Mouse (Mus musculus) lung, embryonic 16.5 days (tissue): ENCODE data around the gene Cd300lg. TPM values are rescaled to one million over a fixed set of nuclear protein-coding genes. Genes with fewer than 3 reads are reported as not detected.
A peak's percentile ranks its signal among the peaks of the same experiment; 100 is the strongest.

Experiments
- ATAC-seq: fragments of 200-750 bp; cut with Nextera tagmentation; 2 replicates; pipeline ENCODE4 v1.8.0; 2017; ENCODE audit warnings: low read depth, mild to moderate bottlenecking, moderate library complexity
- H3K27ac ChIP-seq: fragments of 300-500 bp; sonication (generic); 2 replicates; pipeline ENCODE4 v1.5.1; 2014; ENCODE audit warnings: mild to moderate bottlenecking, control low read depth, low read length
- H3K27me3 ChIP-seq: fragments of 300-500 bp; sonication (generic); 2 replicates; pipeline ENCODE4 v1.6.1; 2014; ENCODE audit warnings: low read depth, low read length, mixed read lengths; ENCODE audit not compliant: control insufficient read depth, insufficient read depth
- H3K36me3 ChIP-seq: fragments of 300-500 bp; sonication (generic); 2 replicates; pipeline ENCODE4 v1.6.1; 2014; ENCODE audit warnings: low read length; ENCODE audit not compliant: control insufficient read depth, insufficient read depth
- H3K4me1 ChIP-seq: fragments of 300-500 bp; sonication (generic); replicated peaks from 2 replicates; pipeline ENCODE4 v1.6.1; 2014; ENCODE audit warnings: low read length, mixed read lengths; ENCODE audit not compliant: control insufficient read depth, insufficient read depth
- H3K4me2 ChIP-seq: fragments of 300-500 bp; sonication (generic); 2 replicates; pipeline ENCODE4 v1.6.1; 2014; ENCODE audit warnings: low read depth, low read length, control low read depth
- H3K4me3 ChIP-seq: fragments of 300-500 bp; sonication (generic); 2 replicates; pipeline ENCODE4 v1.5.1; 2014; ENCODE audit warnings: mild to moderate bottlenecking, low read length, control low read depth
- H3K9ac ChIP-seq: fragments of 300-500 bp; sonication (generic); 2 replicates; pipeline ENCODE4 v1.6.1; 2014; ENCODE audit warnings: low read length, control low read depth
- H3K9me3 ChIP-seq: fragments of 300-500 bp; sonication (generic); 2 replicates; pipeline ENCODE4 v1.6.1; 2016; ENCODE audit warnings: low read length; ENCODE audit not compliant: control insufficient read depth
- WGBS: fragments of 180-500 bp; shearing (Covaris S2); extraction: QIAGEN DNeasy Blood & Tissue Kit; methylation state at CpG from one replicate; pipeline ENCODE4 v1.1.7; 2014; 5-methylcytosine and 5-hydroxymethylcytosine counted together
- polyA plus RNA-seq: library from polyadenylated mRNA; unstranded; fragments of >200 nt; fragmentation: Nextera tagmentation; extraction: Ambion mirVana; gene quantifications from 2 replicates; pipeline ENCODE4 v1.2.1, GENCODE M21; 2015

Gene Cd300lg
- polyA plus RNA-seq, 1 experiment from 2014 or later: 0.74 TPM

DNA sequence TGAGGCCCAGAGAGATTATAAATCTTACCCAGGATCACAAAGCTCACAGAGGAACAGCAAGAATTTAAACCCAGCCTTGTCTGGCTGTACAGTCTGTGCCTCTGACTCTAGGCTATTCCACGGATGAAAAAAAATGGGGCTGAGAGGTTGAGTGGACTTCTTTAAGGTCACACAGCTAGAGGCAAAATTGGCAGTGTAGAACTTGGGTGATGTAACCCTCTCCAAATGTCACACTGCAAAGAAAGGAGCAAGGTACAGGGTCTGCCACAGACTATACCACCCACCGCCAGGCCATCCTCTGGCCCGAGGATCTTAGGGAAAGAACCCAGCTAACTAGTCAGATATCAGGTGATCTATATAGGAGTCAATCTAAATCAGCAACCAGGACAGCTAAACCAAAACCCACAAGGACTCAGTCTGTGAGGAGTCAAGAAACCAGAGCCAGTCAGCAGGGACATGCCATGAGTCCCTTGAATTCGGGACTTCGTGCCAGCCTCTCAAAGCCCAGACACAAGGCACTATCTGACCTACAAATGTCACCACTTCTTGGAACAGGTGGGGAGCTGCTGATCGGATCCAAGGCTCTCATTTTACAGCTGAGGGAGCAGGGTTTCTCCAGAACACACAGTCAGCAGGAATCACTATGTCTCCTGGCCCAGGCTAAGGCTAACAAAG lies 17.1 kb upstream of the Cd300lg start:
- peaks cover 9% of the 10 kb centered on the region for H3K4me1 ChIP-seq
- ATAC-seq: no peak
- WGBS: 84% methylated on average over 6 of the region's 6 CpGs
- no peaks in the 10 kb centered on the region for H3K9me3 ChIP-seq
- no peak overlapping the region for H3K4me2 ChIP-seq
- H3K27ac ChIP-seq: no peak overlapping the region
- no peak overlapping the region for H3K9ac ChIP-seq
- H3K4me3 ChIP-seq: no peak overlapping the region
- H3K27me3 ChIP-seq: no peaks in the 10 kb centered on the region
- no peaks in the 10 kb centered on the region for H3K36me3 ChIP-seq

DNA sequence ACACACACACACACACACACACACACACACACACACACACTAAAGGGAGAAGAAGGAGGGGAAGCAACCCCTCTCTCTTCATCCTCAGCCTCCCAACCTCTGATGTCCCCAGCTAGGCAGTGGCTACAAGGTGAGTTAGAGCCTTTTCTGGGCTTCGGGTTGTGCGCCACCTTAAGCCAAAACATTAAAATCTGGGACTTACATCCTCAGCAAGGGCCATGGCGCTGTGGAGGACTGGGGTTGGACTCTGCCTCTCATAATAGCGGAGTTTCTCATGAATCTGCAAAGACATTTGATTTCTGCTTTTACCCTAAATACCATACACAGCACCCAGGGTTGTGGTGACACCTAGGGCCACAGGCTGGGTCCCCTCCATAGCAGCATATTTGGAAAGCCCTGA lies 16.4 kb upstream of the Cd300lg start:
- H3K27ac ChIP-seq: no peak overlapping the region
- H3K9me3 ChIP-seq: no peaks in the 10 kb centered on the region
- 82% methylated on average over 4 of the region's 4 CpGs for WGBS
- H3K4me2 ChIP-seq: no peak overlapping the region
- peaks cover 9% of the 10 kb centered on the region for H3K4me1 ChIP-seq
- H3K9ac ChIP-seq: no peak overlapping the region
- no peak overlapping the region for H3K4me3 ChIP-seq
- H3K27me3 ChIP-seq: no peaks in the 10 kb centered on the region
- no peaks in the 10 kb centered on the region for H3K36me3 ChIP-seq
- ATAC-seq: no peak

DNA sequence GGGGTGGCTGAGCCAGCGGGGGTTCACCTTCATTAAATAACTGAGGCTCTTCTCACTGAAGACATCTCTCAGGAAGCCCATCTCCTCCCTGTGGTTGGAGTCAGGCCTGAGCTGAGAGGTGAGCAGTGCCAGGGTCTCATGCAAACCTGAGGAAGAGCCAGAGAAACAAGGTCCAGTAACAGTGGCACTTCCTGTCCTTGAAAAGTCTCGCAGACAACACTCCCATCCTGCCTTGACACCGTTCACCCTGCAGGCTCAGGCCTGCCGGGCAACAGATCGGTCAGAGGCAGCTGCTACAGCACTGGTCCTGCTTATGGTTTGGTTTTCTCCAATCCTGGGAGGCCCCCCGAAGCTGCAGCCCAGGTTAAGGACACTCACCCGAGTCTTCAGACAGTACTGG lies 16.0 kb upstream of the Cd300lg start:
- WGBS: 45% methylated on average over 7 of the region's 7 CpGs
- no peak for ATAC-seq
- Histone ChIP-seq H3K36me3 (no peaks in the 10 kb centered on the region), H3K4me2 (no peak overlapping the region), H3K9ac (no peak overlapping the region), H3K27ac (no peak overlapping the region), H3K27me3 (no peaks in the 10 kb centered on the region), H3K9me3 (no peaks in the 10 kb centered on the region), H3K4me3 (no peak overlapping the region), H3K4me1 (peaks cover 9% of the 10 kb centered on the region)

DNA sequence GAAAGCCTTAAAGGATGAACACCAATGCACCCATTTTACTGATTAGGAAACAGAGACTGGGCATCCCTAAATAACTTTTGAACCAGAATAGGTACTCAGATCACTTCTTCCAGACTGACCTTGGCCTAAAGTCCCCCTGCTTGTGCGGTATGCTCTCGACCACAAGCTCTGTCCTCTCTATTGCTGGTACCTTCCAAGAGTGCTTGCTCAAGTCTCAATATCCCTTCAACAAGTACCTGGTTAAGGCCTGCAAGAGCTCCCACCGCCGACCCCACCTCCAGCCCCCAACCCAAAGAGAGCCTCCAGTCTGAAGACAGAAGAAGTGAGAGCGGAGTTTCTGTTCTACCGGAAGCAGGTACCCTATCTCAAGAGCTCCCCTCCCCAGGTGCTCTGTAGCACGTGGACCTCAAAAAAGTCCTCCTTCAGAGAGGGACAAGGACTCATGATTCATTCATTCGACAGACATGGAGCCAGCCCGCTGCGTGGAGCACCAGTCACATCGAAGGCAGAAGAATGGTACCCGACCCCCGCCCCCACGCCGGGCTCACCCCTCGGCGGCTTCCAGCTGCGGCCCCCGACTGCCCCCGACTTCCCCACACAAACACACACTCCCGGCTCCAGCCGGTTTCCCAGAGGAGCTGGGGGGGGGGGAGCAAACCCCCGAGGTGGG lies 15.2 kb upstream of the Cd300lg start:
- Histone ChIP-seq H3K27me3 (no peaks in the 10 kb centered on the region; the same call in 1 of the 2 replicates), H3K4me2 (peak overlapping the region; percentile 86), H3K36me3 (no peaks in the 10 kb centered on the region), H3K4me1 (peaks cover 9% of the 10 kb centered on the region), H3K9ac (peak overlapping the region; percentile 72), H3K27ac (no peak overlapping the region), H3K9me3 (no peaks in the 10 kb centered on the region), H3K4me3 (peak overlapping the region; percentile 68)
- peak; percentile 5; the same call in 1 of the 2 replicates for ATAC-seq
- WGBS: 4% methylated on average over 22 of the region's 23 CpGs

DNA sequence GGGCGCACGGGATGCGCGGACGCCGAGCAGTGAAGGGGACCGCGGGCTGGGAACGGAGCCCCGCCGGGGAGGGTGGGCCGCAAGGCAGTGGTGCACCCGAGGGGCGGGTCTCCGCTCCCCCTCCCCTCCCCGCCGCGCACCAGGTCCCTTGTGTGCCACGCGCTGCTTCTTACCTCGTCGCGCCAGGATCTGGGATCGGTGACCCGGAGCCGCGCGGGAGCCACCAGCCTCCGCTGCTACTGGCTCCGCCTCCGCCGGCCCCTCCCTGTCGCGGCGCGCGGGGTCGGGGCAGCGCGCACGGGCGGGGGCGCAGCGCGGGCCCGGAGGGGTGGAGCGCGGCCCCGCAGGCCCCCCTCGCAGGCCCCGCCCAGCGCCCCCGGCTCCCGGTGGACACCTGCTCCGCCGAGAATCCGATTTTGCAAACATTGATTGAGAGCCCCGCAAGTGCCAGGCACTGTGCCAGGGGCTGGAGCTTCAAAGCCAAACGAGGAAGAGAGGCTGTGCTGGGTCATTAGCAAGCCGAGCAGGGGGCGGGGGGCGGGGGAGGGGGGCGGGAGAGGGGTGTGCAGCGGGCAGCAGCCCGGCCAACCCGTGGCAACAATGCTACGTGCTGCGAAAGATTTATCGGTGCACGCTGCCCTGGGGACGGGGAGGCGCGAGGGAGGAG lies 14.5 kb upstream of the Cd300lg start:
- peak overlapping the region; percentile 72 for H3K9ac ChIP-seq
- peak; percentile 94 for ATAC-seq
- H3K9me3 ChIP-seq: no peaks in the 10 kb centered on the region
- peak overlapping the region; percentile 68 for H3K4me3 ChIP-seq
- H3K27ac ChIP-seq: peak overlapping the region; percentile 36; the same call in 1 of the 2 replicates
- no peaks in the 10 kb centered on the region; the same call in 1 of the 2 replicates for H3K27me3 ChIP-seq
- H3K36me3 ChIP-seq: no peaks in the 10 kb centered on the region
- WGBS: under 1% methylated on average over 28 of the region's 73 CpGs
- peaks cover 9% of the 10 kb centered on the region for H3K4me1 ChIP-seq
- H3K4me2 ChIP-seq: peak overlapping the region; percentile 86

DNA sequence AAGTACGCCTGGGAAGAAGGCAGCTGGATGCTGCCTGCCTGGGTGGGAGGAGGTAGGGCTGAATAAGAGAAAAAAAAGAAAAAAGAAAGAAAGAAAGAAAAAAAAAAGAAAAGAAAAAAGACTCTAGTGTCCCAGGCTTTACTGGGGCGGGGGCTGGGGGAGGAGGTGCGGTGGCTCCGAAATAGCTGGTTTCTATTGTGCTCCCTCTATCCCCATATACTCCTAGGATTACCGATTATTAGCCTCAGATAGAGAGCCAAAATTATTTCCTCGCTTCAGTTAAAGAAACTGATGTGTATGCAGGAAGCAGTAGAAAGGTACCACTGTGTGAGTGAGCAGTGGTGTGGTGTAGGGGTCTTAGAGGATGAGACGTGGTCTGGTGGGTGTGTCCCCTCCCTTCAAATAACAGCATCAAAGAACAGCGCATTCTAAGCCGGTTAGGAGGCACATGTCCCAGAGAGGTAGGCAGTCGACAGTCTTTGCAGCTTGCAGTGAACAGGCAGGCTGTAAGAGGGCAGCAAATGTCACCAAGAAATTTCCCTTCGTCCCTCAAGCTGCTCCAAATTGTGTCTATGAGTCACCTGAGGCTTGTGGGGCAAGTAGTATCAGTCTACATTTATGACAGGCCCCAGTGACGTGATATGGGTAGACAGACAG lies 13.8 kb upstream of the Cd300lg start:
- peak overlapping the region; percentile 86 for H3K4me2 ChIP-seq
- ATAC-seq: no peak; the same call in 1 of the 2 replicates
- H3K36me3 ChIP-seq: no peaks in the 10 kb centered on the region
- H3K4me3 ChIP-seq: peak overlapping the region; percentile 68
- no peaks in the 10 kb centered on the region for H3K9me3 ChIP-seq
- H3K27me3 ChIP-seq: no peaks in the 10 kb centered on the region; the same call in 1 of the 2 replicates
- peak overlapping the region; percentile 72; the same call in 1 of the 2 replicates for H3K9ac ChIP-seq
- H3K4me1 ChIP-seq: peaks cover 9% of the 10 kb centered on the region
- no peak overlapping the region; the same call in 1 of the 2 replicates for H3K27ac ChIP-seq
- 7% methylated on average over 12 of the region's 12 CpGs for WGBS

DNA sequence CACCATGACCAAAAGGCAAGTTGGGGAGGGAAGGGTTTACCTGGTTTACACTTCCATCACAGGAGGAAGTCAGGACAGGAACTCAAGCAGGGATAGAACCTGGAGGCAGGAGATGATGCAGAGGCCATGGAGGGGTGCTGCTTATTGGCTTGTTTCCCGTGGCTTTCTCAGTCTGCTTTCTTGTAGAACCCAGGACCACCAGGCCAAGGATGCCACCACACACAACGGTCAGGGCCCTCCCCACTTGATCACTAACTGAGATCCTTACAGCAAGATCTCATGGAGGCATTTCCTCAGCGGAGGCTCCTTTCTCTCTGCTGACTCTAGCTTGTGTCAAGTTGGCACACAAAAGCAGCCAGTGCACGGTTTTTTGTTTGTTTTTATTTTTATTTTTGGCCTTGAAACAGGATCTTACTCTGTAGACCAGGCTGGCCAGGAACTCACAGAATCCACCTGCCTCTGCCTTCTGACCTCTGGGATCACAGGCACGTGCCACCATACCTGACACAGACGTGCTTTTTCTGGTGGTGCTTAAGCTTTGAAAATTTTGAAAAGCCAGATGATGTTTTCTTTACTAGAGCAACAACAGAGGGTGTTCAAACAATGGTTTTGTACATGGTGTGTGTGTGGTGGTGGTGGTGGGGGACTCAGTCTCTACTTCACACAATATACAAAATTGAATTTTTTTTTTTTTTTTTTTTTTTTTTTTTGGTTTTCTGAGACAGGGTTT lies 13.1 kb upstream of the Cd300lg start, which contains the start of gene Mpp3:
Gene Mpp3, minus strand, starts transcription at position 375 of the 730 bp plus-strand sequence.
- Histone ChIP-seq H3K4me1 (peaks cover 9% of the 10 kb centered on the region), H3K4me3 (peak within 1 kb of the TSS; percentile 68), H3K9me3 (no peaks in the 10 kb centered on the region), H3K9ac (peak within 1 kb of the TSS; percentile 72; the same call in 1 of the 2 replicates), H3K27me3 (no peaks in the 10 kb centered on the region; the same call in 1 of the 2 replicates), H3K27ac (no peak within 1 kb of the TSS; the same call in 1 of the 2 replicates), H3K4me2 (peak within 1 kb of the TSS; percentile 86), H3K36me3 (no peaks in the 10 kb centered on the region)
- ATAC-seq: no peak
- WGBS: 62% methylated on average over 6 of the region's 6 CpGs

DNA sequence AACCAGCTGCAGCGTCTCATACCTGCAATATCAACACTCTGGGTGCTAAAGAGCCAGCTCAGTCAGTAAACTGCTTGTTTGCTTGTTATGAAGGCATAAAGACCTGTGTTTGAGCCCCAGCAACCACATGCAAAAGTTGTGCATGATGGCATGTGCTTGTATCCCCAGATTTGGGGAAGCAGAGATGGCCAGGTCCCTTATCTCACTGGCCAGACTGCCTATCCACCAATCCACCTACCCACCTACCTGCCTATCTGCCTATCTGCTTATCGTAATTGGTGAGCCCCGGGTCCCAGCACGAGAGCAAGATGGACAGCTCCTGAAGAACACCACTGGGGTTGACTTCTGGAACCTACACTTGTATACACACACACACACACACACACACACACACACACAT lies 12.0 kb upstream of the Cd300lg start:
- ATAC-seq: no peak
- H3K27ac ChIP-seq: no peak overlapping the region
- H3K4me1 ChIP-seq: peaks cover 9% of the 10 kb centered on the region
- no peak overlapping the region for H3K4me3 ChIP-seq
- no peak overlapping the region for H3K4me2 ChIP-seq
- WGBS: 72% methylated on average over 4 of the region's 4 CpGs
- no peaks in the 10 kb centered on the region for H3K36me3 ChIP-seq
- no peaks in the 10 kb centered on the region; the same call in 1 of the 2 replicates for H3K27me3 ChIP-seq
- no peaks in the 10 kb centered on the region for H3K9me3 ChIP-seq
- H3K9ac ChIP-seq: no peak overlapping the region
